In the genomic region with DNA sequence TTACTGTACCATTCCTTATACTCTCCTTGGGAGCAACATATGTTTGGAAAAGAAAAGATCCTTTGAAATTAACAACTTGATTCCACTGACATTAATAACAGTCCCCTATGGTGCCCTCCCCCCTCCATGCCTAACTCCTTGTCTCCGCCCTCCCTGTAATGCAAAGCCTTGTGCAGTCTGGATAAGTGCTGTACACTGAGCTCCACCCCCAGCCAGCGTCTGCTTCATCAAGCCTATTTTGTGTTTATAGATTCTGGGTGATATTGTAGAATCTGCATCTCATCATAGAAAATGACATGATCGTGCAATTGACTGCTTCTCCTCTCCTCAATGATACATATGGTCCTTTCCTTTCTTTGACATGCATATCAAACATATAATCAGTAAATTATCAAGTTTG, we compare ENCODE assay signal across 17 mouse cellular contexts.
"Had no signal": no experiment of that assay in that cellular context is flagged by ENCODE, and none has a peak within 500 bp of the region (broad histone marks: within the 10 kb centered on the region; RNA-seq: fewer than 3 reads in every experiment).

No protein-coding gene starts in this region.

- H3K4me3 ChIP-seq: lung, embryonic 15.5 days; megakaryocyte, embryonic 14.5 days; midbrain, embryonic 13.5 days; midbrain, embryonic 15.5 days; neural tube, embryonic 12.5 days; stomach, embryonic 15.5 days had no signal

- H3K36me3 ChIP-seq: lung, embryonic 15.5 days; midbrain, embryonic 13.5 days; midbrain, embryonic 15.5 days; neural tube, embryonic 12.5 days; stomach, embryonic 15.5 days had no signal

- H3K27me3 ChIP-seq: lung, embryonic 15.5 days; megakaryocyte, embryonic 14.5 days; midbrain, embryonic 13.5 days; midbrain, embryonic 15.5 days; neural tube, embryonic 12.5 days; stomach, embryonic 15.5 days had no signal

- H3K4me1 ChIP-seq: lung, embryonic 15.5 days; megakaryocyte, embryonic 14.5 days; midbrain, embryonic 15.5 days; neural tube, embryonic 12.5 days; stomach, embryonic 15.5 days had no signal

- H3K4me2 ChIP-seq: lung, embryonic 15.5 days; midbrain, embryonic 11.5 days; midbrain, embryonic 13.5 days; midbrain, embryonic 15.5 days; neural tube, embryonic 12.5 days; stomach, embryonic 15.5 days had no signal

- H3K9me3 ChIP-seq: lung, embryonic 15.5 days; midbrain, embryonic 13.5 days; midbrain, embryonic 15.5 days; neural tube, embryonic 12.5 days; stomach, embryonic 15.5 days had no signal

- H3K9ac ChIP-seq: lung, embryonic 15.5 days; midbrain, embryonic 13.5 days; midbrain, embryonic 15.5 days; neural tube, embryonic 12.5 days; stomach, embryonic 15.5 days had no signal

- ATAC-seq: lung, postnatal 0 days; midbrain, embryonic 13.5 days; midbrain, embryonic 15.5 days had no signal

- DNase-seq: lung, adult 2 months; lung, postnatal 14 days; lung, postnatal 36 days; right cerebral cortex, postnatal 14 days; thymus, adult 2 months; thymus, postnatal 25 days; thymus, postnatal 4 days had no signal

- H3K27ac ChIP-seq: lung, embryonic 15.5 days; macrophage; midbrain, embryonic 13.5 days; midbrain, embryonic 15.5 days; neural tube, embryonic 12.5 days; stomach, embryonic 15.5 days; stomach, postnatal 0 days had no signal
